Mouse (Mus musculus): Measurements from ENCODE around the gene Sh3rf1. TPM values are rescaled to one million over a fixed set of nuclear protein-coding genes. Genes with fewer than 3 reads are reported as not detected.
A peak's percentile ranks its signal among the peaks of the same experiment; 100 is the strongest.

Gene Sh3rf1
- total RNA-seq, 1 experiment from 2014 or later = 9.3 TPM

DNA sequence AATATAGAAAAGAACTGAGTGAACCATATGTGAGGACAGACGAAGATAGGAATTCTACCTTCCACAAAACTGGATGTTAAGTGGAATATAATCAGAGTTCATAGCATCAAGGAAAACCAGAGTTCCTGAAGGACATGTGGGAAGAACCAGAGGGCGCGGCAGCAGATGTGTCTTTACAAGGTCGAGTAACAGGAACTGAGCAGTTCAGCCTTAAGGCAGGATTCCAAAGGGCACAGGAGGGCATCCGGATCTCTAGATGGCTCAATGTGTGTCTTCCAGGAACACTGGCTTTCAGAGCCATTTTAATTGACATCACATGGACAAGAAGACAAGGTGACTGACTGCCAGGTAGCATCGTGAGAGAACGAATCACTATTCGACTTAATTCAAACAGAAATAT is 102.6 kb downstream of the Sh3rf1 start:
- no peak for ATAC-seq (replicated peaks in 1 of 2; ENCODE audit: insufficient read depth in 1 of 2, low FRiP score in 2 of 2, low TSS enrichment in 1 of 2, low read depth in 1 of 2, poor library complexity in 2 of 2, severe bottlenecking in 2 of 2)

DNA sequence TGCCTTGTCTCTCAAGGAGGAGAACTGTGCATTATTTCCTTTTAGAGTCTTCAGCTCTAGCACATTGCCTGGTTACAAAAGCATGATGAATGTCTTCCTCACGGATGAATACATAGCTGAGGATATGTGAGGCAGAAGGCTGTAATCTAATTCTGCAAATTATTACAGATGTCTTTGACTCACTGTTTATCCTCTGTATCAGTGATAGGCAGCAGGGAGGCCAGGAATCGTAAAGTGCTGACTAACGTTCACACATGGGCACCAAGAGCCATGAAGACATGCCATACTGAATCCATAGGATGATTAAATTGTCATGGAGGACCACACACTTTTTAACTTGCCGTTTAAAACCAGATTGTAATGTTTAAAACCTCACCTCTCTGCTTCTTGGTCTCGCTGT is 103.7 kb downstream of the Sh3rf1 start:
- no peak for ATAC-seq (replicated peaks in 1 of 2; ENCODE audit: insufficient read depth in 1 of 2, low FRiP score in 2 of 2, low TSS enrichment in 1 of 2, low read depth in 1 of 2, poor library complexity in 2 of 2, severe bottlenecking in 2 of 2)

DNA sequence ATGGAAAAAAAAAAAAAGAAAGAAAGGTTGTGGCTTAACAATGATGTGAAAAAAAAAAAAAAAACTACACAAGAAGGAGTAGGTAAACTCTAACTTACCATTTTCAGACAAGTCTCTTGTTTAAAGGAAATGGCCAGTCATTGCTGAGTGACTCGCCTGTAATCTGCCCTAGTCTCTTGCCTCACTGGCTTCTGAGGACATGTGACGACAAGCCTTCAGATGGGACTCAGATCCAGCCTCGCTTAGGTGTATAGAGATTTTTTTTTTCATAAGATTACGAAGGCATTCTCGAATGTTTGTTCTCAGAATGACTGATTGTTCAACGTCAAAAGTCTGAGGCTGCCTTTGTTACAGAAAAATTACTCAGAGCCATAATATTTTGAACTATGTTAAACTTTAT is 116.0 kb downstream of the Sh3rf1 start:
- ATAC-seq (replicated peaks in 1 of 2; ENCODE audit: insufficient read depth in 1 of 2, low FRiP score in 2 of 2, low TSS enrichment in 1 of 2, low read depth in 1 of 2, poor library complexity in 2 of 2, severe bottlenecking in 2 of 2) = no peak

DNA sequence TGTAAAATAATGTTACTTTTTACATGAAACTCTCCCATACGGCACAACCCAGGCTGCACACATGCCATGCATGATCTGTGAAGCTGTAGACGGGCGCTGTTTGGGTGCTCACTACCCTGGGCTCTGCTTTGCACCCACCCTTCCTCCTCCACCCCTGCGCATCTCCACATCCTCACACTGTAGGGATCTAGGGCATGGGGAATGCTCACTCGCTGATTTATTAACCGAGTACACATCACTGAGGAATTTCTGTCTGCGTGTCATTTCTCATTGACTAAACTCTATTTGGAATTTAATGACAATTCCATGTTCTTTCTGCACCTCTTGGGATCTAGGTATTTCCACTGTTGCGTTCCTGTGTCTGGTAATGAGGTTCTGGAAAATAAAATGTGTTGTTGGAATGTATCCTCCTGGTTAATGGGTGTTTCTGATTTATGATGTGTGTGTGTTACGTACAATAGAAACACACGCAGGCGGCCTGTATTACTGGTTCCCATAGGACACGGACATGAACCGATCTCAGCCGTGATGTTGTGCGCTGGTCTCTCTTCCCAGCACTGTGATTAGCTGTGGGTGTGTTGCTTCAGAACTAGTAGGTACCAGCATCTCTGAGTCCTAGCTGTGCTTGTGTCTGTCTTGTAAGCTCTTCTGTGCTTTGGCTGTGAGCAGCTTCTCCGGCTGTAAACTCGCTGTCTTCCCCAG is 116.8 kb downstream of the Sh3rf1 start:
- ATAC-seq (replicated peaks in 1 of 2; ENCODE audit: insufficient read depth in 1 of 2, low FRiP score in 2 of 2, low TSS enrichment in 1 of 2, low read depth in 1 of 2, poor library complexity in 2 of 2, severe bottlenecking in 2 of 2) = no peak

DNA sequence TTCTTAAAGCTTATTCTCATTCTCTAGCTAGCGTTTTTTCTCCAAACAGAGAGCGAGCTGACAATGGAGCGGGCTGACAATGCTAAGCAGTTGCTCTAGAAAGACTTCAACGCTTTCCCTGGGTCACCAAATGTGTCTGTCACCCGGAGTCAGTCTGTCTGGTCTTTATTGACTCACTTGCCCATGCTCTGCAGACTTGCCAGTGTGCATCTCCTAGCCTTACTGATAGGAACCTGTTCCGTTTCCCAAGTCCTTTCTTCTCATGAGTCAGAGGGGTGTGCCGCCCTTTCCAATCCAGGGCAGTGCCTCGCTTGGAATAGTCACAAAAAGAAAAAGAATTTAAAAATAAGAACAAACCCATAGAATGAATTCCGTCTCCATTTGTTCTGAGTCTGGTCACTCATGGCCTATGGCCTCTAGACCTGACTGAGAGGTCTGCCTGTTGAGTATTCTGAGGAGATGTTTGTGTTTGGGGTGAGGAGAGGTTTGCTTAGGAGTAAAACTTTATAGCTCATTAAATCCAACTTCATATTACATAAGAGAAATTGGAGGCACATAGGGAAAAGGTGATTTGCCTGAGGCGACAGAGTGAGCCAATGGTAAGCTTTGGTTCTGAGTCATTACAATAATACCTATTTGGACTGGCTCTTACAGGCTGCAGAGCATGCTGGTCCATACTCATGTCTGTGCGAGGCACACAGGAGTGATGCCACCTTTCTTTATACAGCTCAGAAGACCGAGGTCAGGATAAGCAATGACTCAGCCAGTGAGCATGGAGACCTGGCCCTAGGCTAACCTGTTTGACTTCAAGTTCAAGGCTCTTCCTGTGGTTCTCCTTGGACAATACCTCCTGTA is 118.1 kb downstream of the Sh3rf1 start:
- ATAC-seq (replicated peaks in 1 of 2; ENCODE audit: insufficient read depth in 1 of 2, low FRiP score in 2 of 2, low TSS enrichment in 1 of 2, low read depth in 1 of 2, poor library complexity in 2 of 2, severe bottlenecking in 2 of 2) = no peak

DNA sequence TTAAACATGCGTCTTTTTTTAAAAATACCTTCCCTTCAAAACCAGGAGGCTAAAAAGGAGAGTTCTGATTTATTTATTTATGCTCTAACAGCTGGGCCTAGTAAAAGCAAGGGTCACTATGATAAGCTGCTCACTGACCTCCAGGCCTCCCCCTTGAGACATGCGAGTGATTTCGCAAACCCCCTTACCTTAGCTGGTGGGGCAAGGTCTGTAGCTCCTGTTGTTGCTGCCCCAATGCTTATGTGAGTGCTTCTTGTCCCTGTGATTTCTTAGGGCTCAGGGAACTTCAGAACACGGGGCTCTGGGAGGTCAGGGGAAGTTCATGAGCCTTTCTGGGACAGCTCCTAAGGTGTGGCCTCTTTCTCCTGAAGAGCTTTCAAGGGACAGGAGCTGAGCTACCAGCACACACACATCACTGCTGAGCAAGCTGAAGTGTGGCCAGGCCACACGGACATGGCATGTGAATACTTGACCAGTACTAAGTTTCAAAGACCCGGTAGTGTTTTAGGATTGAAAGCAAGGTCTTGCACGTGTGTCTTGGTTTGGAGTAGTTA is 118.9 kb downstream of the Sh3rf1 start:
- no peak for ATAC-seq (replicated peaks in 1 of 2; ENCODE audit: insufficient read depth in 1 of 2, low FRiP score in 2 of 2, low TSS enrichment in 1 of 2, low read depth in 1 of 2, poor library complexity in 2 of 2, severe bottlenecking in 2 of 2)

DNA sequence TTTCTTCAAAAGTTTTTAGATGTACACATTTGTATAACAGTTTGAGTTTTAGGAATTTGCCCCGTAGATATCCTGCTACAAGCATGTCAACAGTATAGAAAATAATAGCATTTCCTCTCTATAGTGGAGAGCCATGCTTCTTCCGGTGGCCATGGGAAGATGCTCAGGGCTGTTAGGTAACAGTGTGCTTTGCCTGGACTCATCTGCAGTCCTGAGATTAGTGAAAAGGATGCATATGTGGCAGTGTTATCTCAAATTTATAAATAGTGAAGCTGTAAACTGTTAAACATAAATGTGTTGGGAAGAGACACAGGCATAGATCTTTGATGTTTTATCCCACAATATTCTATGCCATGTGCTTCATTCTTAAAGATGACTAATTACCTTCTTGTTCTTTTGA is 120.8 kb downstream of the Sh3rf1 start:
- no peak for ATAC-seq (replicated peaks in 1 of 2; ENCODE audit: insufficient read depth in 1 of 2, low FRiP score in 2 of 2, low TSS enrichment in 1 of 2, low read depth in 1 of 2, poor library complexity in 2 of 2, severe bottlenecking in 2 of 2)

DNA sequence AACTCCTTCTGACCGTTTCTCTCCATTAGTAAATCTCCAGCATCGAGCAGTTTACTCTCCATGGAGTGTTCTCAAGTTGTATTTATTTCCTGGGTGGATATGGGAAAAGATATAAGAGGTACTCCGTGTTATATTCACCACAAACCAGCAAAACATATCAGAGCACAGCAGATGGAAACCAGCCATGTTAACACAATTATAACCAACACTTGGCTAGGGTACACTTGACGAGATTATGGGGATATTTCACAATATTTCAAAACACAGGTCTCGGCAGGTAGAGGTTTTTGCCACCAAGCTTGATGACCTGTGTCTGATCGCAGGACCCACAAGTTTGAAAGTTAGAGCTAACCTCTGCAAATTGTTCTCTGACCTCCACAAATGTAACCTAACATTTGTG is 123.3 kb downstream of the Sh3rf1 start:
- ATAC-seq (replicated peaks in 1 of 2; ENCODE audit: insufficient read depth in 1 of 2, low FRiP score in 2 of 2, low TSS enrichment in 1 of 2, low read depth in 1 of 2, poor library complexity in 2 of 2, severe bottlenecking in 2 of 2) = no peak

DNA sequence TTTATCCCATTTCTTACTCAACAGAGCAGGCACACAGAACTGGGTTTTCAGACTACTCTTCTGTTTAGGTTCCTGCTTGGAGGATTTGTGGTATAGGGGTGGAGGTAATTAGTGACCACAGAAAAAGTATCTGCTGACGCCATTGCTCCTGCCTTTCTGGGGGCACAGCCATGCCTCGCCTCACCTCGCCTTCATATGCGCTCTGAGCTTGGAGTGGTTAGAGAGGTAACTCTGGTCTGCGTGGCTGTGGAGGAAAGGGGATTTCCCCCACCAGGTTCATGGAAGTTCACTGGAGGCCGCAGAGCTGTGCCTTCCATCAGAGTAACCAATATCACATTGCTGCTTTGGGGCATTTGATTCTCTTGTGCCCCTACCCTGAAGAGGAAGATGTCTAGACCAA is 123.9 kb downstream of the Sh3rf1 start:
- ATAC-seq (replicated peaks in 1 of 2; ENCODE audit: insufficient read depth in 1 of 2, low FRiP score in 2 of 2, low TSS enrichment in 1 of 2, low read depth in 1 of 2, poor library complexity in 2 of 2, severe bottlenecking in 2 of 2) = peak in 1 of 2 experiments; percentile 17; a peak in 1 of 4 replicates

DNA sequence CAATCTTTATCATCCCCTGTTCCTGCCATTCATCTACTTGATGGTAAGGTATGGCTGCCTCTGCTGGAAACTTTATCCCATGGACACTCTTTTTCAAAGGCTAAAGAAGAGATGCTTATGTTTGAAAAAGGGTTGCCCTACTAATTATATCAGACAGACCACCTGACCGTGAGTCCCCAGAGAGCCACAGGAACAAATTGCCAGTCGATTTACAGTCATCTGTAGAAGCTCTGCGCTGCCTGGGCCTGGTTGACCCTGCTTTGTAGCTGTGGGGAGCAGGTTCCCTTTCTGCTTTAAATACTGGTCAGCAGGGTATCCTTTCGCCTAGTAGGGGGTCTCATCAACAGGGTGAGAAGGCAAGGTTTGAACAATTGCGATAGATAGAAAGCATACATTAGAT is 124.4 kb downstream of the Sh3rf1 start:
- no peak for ATAC-seq (replicated peaks in 1 of 2; ENCODE audit: insufficient read depth in 1 of 2, low FRiP score in 2 of 2, low TSS enrichment in 1 of 2, low read depth in 1 of 2, poor library complexity in 2 of 2, severe bottlenecking in 2 of 2)

DNA sequence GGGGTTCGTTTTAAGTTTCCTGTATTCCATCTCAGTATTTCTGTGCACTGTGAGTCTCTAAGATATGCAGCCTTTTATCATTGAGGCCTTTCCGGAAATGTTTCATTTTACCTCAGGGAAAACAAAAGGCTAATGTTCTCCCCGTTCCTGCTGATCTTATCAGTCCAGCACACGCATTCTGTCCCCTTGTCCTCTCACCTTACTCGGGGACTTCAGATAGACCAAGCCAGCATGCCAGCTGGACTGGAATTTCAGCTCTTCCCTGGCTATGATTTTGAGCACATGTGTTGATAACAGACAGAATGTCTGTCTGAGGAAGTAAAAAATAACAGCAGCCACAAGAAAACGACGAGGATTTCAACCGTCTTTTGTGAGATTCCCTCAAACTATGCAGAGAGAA is 124.8 kb downstream of the Sh3rf1 start:
- ATAC-seq (replicated peaks in 1 of 2; ENCODE audit: insufficient read depth in 1 of 2, low FRiP score in 2 of 2, low TSS enrichment in 1 of 2, low read depth in 1 of 2, poor library complexity in 2 of 2, severe bottlenecking in 2 of 2) = no peak

DNA sequence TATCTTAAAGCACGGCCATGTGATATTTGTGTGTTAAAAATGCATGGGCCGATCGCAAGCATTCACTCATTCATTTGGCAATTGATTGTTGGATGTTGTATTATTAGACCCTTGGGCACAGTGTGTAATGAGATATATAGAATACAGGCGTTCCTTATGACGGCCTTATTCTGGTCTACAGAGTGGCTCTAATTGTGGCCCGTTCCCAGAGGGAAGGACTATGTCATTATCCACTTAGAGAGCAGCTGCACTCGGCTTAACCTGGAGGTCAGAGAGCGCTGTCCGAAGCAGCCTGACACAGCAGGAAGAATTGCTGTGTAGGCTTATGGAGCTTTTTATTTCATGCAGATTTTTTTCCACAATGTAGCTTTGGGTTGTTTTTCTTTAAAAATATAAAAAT is 126.8 kb downstream of the Sh3rf1 start:
- no peak for ATAC-seq (replicated peaks in 1 of 2; ENCODE audit: insufficient read depth in 1 of 2, low FRiP score in 2 of 2, low TSS enrichment in 1 of 2, low read depth in 1 of 2, poor library complexity in 2 of 2, severe bottlenecking in 2 of 2)

DNA sequence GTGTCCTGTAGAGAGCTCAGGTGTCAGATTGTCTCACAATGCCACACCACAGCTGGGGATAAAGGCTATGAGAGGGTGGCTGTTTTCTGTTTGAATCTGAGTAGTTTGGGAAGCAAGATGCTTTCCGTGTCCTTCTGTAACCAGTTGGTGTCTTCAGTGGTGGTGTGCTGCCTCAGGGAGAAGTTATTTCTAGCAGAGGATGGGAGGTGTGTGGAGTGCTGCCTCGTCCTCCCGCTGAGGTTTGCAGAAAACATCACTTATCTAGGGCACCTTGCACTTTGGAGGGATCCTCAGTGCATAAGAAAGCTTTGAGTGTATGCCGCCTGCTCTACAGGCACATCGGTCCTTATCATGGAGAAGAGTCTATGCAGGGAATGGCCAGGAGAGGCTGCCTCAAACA is 128.0 kb downstream of the Sh3rf1 start:
- ATAC-seq (replicated peaks in 1 of 2; ENCODE audit: insufficient read depth in 1 of 2, low FRiP score in 2 of 2, low TSS enrichment in 1 of 2, low read depth in 1 of 2, poor library complexity in 2 of 2, severe bottlenecking in 2 of 2) = no peak

DNA sequence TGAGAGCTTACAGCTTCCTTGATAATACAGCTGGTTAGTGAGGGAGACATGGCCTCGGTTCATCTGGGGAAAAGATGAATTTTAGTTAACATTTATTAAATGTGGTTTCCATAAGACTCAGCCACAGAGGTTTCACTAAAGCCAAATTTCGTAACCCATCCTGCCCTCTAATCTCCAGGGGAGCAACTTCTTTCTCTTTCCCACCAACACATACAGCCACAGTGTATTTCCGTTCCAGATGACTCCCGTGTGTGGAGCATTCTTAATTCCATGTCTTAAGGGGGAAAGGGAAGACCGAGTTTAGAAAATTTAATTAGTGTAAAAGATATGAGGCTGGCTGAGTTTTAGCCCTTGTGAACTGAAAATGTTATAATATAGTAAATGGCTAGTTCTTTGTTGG is 131.8 kb downstream of the Sh3rf1 start:
- no peak for ATAC-seq (replicated peaks in 1 of 2; ENCODE audit: insufficient read depth in 1 of 2, low FRiP score in 2 of 2, low TSS enrichment in 1 of 2, low read depth in 1 of 2, poor library complexity in 2 of 2, severe bottlenecking in 2 of 2)

DNA sequence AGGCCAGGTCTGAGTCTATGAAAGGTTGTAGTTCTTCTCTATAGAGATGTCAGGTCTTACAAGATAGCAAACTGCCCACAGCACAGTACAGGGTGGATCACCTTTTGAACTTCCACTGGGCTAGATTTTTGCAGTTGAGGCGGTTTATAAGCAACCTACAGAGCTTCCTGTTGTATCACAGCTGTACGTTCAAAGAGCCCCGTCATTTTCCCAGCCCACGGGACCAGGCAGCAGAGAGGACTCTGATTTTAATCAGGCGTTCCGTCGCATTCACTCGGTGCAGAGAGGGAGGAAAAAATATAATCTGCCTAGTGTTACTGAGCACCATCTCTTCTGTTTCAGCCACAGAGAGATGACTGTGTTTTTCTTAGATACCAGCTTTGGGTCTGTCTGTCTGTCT is 135.3 kb downstream of the Sh3rf1 start:
- ATAC-seq (replicated peaks in 1 of 2; ENCODE audit: insufficient read depth in 1 of 2, low FRiP score in 2 of 2, low TSS enrichment in 1 of 2, low read depth in 1 of 2, poor library complexity in 2 of 2, severe bottlenecking in 2 of 2) = peak; percentile 32 to 46; a peak in 3 of 4 replicates

DNA sequence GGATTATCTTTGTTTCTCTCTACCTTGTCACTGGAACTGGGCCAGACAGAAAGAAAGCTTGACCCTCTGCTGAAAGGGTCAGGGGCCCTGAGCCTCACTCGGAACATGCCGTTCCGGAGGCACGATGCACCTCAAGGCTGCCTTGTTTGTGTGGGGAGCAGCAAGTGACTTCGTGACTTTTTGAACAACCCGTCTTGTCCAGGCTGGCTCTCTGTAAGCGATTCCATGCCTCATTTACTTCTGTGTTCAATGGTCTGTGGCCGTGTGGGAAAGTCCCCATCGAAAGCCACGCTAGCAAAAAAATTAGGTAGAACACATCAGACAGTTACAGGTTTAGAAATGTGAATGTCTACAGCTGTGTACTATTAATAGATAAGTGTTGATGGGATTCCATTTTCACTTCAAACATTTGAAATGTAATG is 136.2 kb downstream of the Sh3rf1 start:
- ATAC-seq (replicated peaks in 1 of 2; ENCODE audit: insufficient read depth in 1 of 2, low FRiP score in 2 of 2, low TSS enrichment in 1 of 2, low read depth in 1 of 2, poor library complexity in 2 of 2, severe bottlenecking in 2 of 2) = no peak

DNA sequence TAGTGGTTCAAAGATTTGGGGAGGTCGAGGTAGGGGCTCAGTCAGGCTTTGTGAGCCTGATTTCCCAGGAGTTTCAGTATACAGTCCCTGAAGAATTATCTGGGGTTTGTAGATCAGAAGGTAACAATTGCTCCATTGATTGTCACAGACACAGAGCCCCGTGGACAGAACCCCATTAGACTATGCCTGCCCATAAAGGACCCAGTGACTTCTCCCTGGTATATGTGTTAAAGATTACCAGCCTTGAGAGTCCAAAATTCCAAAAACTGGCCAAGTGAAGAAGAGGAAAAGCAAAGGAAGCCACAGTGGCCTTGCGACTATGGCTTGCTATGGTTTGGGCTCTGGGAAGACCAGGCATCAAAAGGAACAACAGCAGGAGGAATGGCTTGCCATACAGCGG is 136.7 kb downstream of the Sh3rf1 start:
- ATAC-seq (replicated peaks in 1 of 2; ENCODE audit: insufficient read depth in 1 of 2, low FRiP score in 2 of 2, low TSS enrichment in 1 of 2, low read depth in 1 of 2, poor library complexity in 2 of 2, severe bottlenecking in 2 of 2) = no peak

DNA sequence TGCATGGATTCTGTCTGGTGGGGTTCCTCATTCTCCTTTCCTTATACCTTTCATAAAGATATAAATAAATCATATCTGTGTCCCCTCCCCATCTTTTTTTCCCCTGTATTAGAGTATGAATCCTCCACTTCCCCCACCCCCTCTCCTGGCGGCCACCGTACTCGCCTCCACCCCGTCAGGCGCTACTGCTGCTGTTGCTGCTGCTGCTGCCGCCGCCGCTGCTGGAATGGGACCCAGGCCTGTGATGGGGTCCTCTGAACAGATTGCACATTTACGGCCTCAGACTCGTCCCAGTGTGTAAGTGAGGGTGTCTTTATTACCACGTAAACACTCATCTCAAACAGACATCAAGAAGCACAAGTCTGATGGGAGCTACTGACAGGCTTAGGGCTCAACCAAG is 137.8 kb downstream of the Sh3rf1 start:
- ATAC-seq (replicated peaks in 1 of 2; ENCODE audit: insufficient read depth in 1 of 2, low FRiP score in 2 of 2, low TSS enrichment in 1 of 2, low read depth in 1 of 2, poor library complexity in 2 of 2, severe bottlenecking in 2 of 2) = no peak

Measured in hematopoietic stem cell, adult 5-6 weeks (primary cell).